In genomic region chr16:37705209-37705608, GRCm38 (mm10) we compare ENCODE assay signal across 21 mouse cellular contexts. TPM values are rescaled to one million over a fixed set of nuclear protein-coding genes. Genes with fewer than 3 reads are reported as not detected.
DNase-seq lines count a peak whose midpoint lies in the region; ATAC-seq and TF ChIP-seq lines count a peak whose summit lies in the region.
"Had no signal": no experiment of that assay in that cellular context is flagged by ENCODE, and none has a peak within 500 bp of the region (broad histone marks: within the 10 kb centered on the region; RNA-seq: fewer than 3 reads in every experiment).

No protein-coding gene starts in this region.

- no peaks in the 10 kb centered on the region for H3K9me3 ChIP-seq in forebrain, postnatal 0 days (ENCODE audit: low read length)
- no peaks in the 10 kb centered on the region for H3K9me3 ChIP-seq in forebrain, embryonic 13.5 days (replicated peaks)
- no peaks in the 10 kb centered on the region for H3K9me3 ChIP-seq in heart, embryonic 16.5 days (replicated peaks; ENCODE audit: control insufficient read depth, low read length)
- no peaks in the 10 kb centered on the region for H3K9me3 ChIP-seq in midbrain, embryonic 13.5 days
- H3K9me3 ChIP-seq in midbrain, embryonic 11.5 days (ENCODE audit: control insufficient read depth, low read length): no peaks in the 10 kb centered on the region
- H3K9me3 ChIP-seq in limb, embryonic 10.5 days (replicated peaks): no peaks in the 10 kb centered on the region
- H3K9me3 ChIP-seq: embryonic facial prominence, embryonic 15.5 days; hindbrain, embryonic 10.5 days; intestine, embryonic 15.5 days had no signal

- H3K36me3 ChIP-seq in forebrain, postnatal 0 days (ENCODE audit: insufficient read depth): no peaks in the 10 kb centered on the region
- H3K36me3 ChIP-seq in forebrain, embryonic 13.5 days (ENCODE audit: poor library complexity, severe bottlenecking): no peaks in the 10 kb centered on the region
- H3K36me3 ChIP-seq in heart, embryonic 16.5 days (ENCODE audit: control insufficient read depth, insufficient read depth): no peaks in the 10 kb centered on the region
- H3K36me3 ChIP-seq in midbrain, embryonic 13.5 days: no peaks in the 10 kb centered on the region
- no peaks in the 10 kb centered on the region for H3K36me3 ChIP-seq in midbrain, embryonic 11.5 days (ENCODE audit: control insufficient read depth, insufficient read depth, low read length)
- no peaks in the 10 kb centered on the region for H3K36me3 ChIP-seq in myocyte (ENCODE audit: control insufficient read depth, insufficient read depth)
- H3K36me3 ChIP-seq in limb, embryonic 10.5 days: no peaks in the 10 kb centered on the region
- H3K36me3 ChIP-seq: embryonic facial prominence, embryonic 15.5 days; hindbrain, embryonic 10.5 days; intestine, embryonic 15.5 days had no signal

- H3K4me2 ChIP-seq in forebrain, postnatal 0 days (ENCODE audit: low read depth): no peak overlapping the region
- no peak overlapping the region for H3K4me2 ChIP-seq in forebrain, embryonic 13.5 days
- no peak overlapping the region for H3K4me2 ChIP-seq in heart, embryonic 16.5 days (ENCODE audit: low read depth, low read length)
- no peak overlapping the region for H3K4me2 ChIP-seq in midbrain, embryonic 13.5 days (replicated peaks)
- no peak overlapping the region for H3K4me2 ChIP-seq in midbrain, embryonic 11.5 days
- H3K4me2 ChIP-seq in myocyte (ENCODE audit: low read depth): peak overlapping the region; percentile 2
- H3K4me2 ChIP-seq: embryonic facial prominence, embryonic 15.5 days; heart, embryonic 11.5 days; hindbrain, embryonic 14.5 days; intestine, embryonic 15.5 days had no signal

- no peak overlapping the region for H3K9ac ChIP-seq in forebrain, postnatal 0 days
- no peak overlapping the region for H3K9ac ChIP-seq in forebrain, embryonic 13.5 days
- H3K9ac ChIP-seq in heart, embryonic 16.5 days (ENCODE audit: low read length): no peak overlapping the region
- no peak overlapping the region for H3K9ac ChIP-seq in midbrain, embryonic 13.5 days (replicated peaks)
- no peak overlapping the region for H3K9ac ChIP-seq in midbrain, embryonic 11.5 days (ENCODE audit: low read length)
- H3K9ac ChIP-seq: embryonic facial prominence, embryonic 15.5 days; hindbrain, embryonic 14.5 days; intestine, embryonic 15.5 days had no signal

- peak overlapping the region; percentile 73 for H3K27ac ChIP-seq in forebrain, postnatal 0 days (ENCODE audit: low read depth, low read length)
- H3K27ac ChIP-seq in forebrain, embryonic 13.5 days: no peak overlapping the region
- H3K27ac ChIP-seq in heart, embryonic 16.5 days (ENCODE audit: low read length): peak overlapping the region; percentile 9; the same call in 1 of the 2 replicates
- H3K27ac ChIP-seq in midbrain, embryonic 13.5 days: peak overlapping the region; percentile 63; the same call in 1 of the 2 replicates
- H3K27ac ChIP-seq in midbrain, embryonic 11.5 days (ENCODE audit: low read depth, low read length): no peak overlapping the region
- H3K27ac ChIP-seq in limb, embryonic 10.5 days: no peak overlapping the region
- H3K27ac ChIP-seq: embryonic facial prominence, embryonic 15.5 days; hindbrain, embryonic 10.5 days; hindbrain, embryonic 14.5 days; intestine, embryonic 15.5 days had no signal

- peak; percentile 59 for DNase-seq in forebrain, postnatal 0 days
- DNase-seq in heart, adult 18-20 months: no peak
- DNase-seq in midbrain, embryonic 11.5 days (ENCODE audit: low spot score, missing footprints): no peak
- DNase-seq in limb, embryonic 10.5 days (ENCODE audit: low spot score): no peak
- DNase-seq: adrenal gland, postnatal 10 days; cerebellum, adult 11-12 months; cerebellum, adult 9-10 months; cerebellum, postnatal 25 days; embryo, embryonic 11 days; gastrocnemius, postnatal 25 days; kidney, adult 18-20 months had no signal

- ATAC-seq in forebrain, postnatal 0 days: peak; percentile 44
- no peak for ATAC-seq in forebrain, embryonic 13.5 days
- no peak for ATAC-seq in heart, embryonic 16.5 days (replicated peaks; ENCODE audit: extremely low read depth, insufficient read depth, low FRiP score)
- ATAC-seq in midbrain, embryonic 13.5 days: no peak
- no peak for ATAC-seq in midbrain, embryonic 11.5 days (ENCODE audit: low FRiP score)
- ATAC-seq: intestine, embryonic 15.5 days had no signal

- peaks cover 5% of the 10 kb centered on the region; the same call in 1 of the 2 replicates for H3K4me1 ChIP-seq in forebrain, postnatal 0 days (ENCODE audit: insufficient read depth)
- H3K4me1 ChIP-seq in forebrain, embryonic 13.5 days: peaks cover 4% of the 10 kb centered on the region
- no peaks in the 10 kb centered on the region for H3K4me1 ChIP-seq in heart, embryonic 16.5 days (ENCODE audit: control insufficient read depth, insufficient read depth, low read length)
- peaks cover 12% of the 10 kb centered on the region for H3K4me1 ChIP-seq in midbrain, embryonic 13.5 days (replicated peaks)
- no peaks in the 10 kb centered on the region for H3K4me1 ChIP-seq in midbrain, embryonic 11.5 days (ENCODE audit: control insufficient read depth, insufficient read depth, low read length)
- peaks cover 26% of the 10 kb centered on the region for H3K4me1 ChIP-seq in limb, embryonic 10.5 days
- H3K4me1 ChIP-seq: embryonic facial prominence, embryonic 15.5 days; intestine, embryonic 15.5 days had no signal

- TF ChIP-seq POLR2A in myocyte (IDR thresholded peaks at IDR 0.05; ENCODE audit: insufficient read length, low read depth): no peak

- no peaks in the 10 kb centered on the region for H3K27me3 ChIP-seq in forebrain, postnatal 0 days (ENCODE audit: insufficient read depth, low read length)
- no peaks in the 10 kb centered on the region for H3K27me3 ChIP-seq in forebrain, embryonic 13.5 days
- no peaks in the 10 kb centered on the region for H3K27me3 ChIP-seq in heart, embryonic 16.5 days (ENCODE audit: control insufficient read depth, insufficient read depth, low read length)
- H3K27me3 ChIP-seq in midbrain, embryonic 13.5 days: no peaks in the 10 kb centered on the region; the same call in 1 of the 2 replicates
- no peaks in the 10 kb centered on the region for H3K27me3 ChIP-seq in midbrain, embryonic 11.5 days (ENCODE audit: control insufficient read depth, insufficient read depth, low read length)
- H3K27me3 ChIP-seq in myocyte (ENCODE audit: control insufficient read depth, insufficient read depth, insufficient read length): no peaks in the 10 kb centered on the region
- H3K27me3 ChIP-seq in limb, embryonic 10.5 days (ENCODE audit: low read depth, poor library complexity, severe bottlenecking): no peaks in the 10 kb centered on the region
- H3K27me3 ChIP-seq: intestine, embryonic 15.5 days had no signal

- no peaks in the 10 kb centered on the region for H3K79me2 ChIP-seq in myocyte (ENCODE audit: control insufficient read depth, insufficient read depth)

- WGBS in forebrain, postnatal 0 days: 63% methylated on average over 5 of the region's 5 CpGs
- 87% methylated on average over 5 of the region's 5 CpGs for WGBS in forebrain, embryonic 13.5 days
- WGBS in heart, embryonic 16.5 days: 55% methylated on average over 5 of the region's 5 CpGs
- WGBS in midbrain, embryonic 13.5 days: 88% methylated on average over 5 of the region's 5 CpGs
- 81% methylated on average over 5 of the region's 5 CpGs for WGBS in midbrain, embryonic 11.5 days
- 92% methylated on average over 5 of the region's 5 CpGs for WGBS in limb, embryonic 10.5 days

- H3ac ChIP-seq in myocyte (ENCODE audit: control insufficient read depth, insufficient read length): no peak overlapping the region

- TF ChIP-seq CTCF in forebrain, postnatal 0 days (IDR thresholded peaks at IDR 0.05; ENCODE audit: low read depth): no peak

- H3K4me3 ChIP-seq in forebrain, postnatal 0 days (ENCODE audit: low read depth, low read length): no peak overlapping the region
- H3K4me3 ChIP-seq in forebrain, embryonic 13.5 days: no peak overlapping the region
- no peak overlapping the region for H3K4me3 ChIP-seq in heart, embryonic 16.5 days (ENCODE audit: low read length)
- no peak overlapping the region for H3K4me3 ChIP-seq in midbrain, embryonic 13.5 days (replicated peaks)
- H3K4me3 ChIP-seq in midbrain, embryonic 11.5 days (ENCODE audit: low read depth, low read length): no peak overlapping the region
- no peak overlapping the region for H3K4me3 ChIP-seq in myocyte
- no peak overlapping the region for H3K4me3 ChIP-seq in limb, embryonic 10.5 days
- H3K4me3 ChIP-seq: embryonic facial prominence, embryonic 15.5 days; gastrocnemius, adult 2 months; hindbrain, embryonic 10.5 days; intestine, embryonic 15.5 days had no signal

TF ChIP-seq in myocyte, 11 proteins besides CTCF, POLR2A, EP300 and RAD21:
- no peak for TF ChIP-seq TCF3 (IDR thresholded peaks at IDR 0.05; ENCODE audit: insufficient read length, low read depth)
- no peak for TF ChIP-seq USF1 (IDR thresholded peaks at IDR 0.05; ENCODE audit: low read depth)
- TF ChIP-seq MYOG (IDR thresholded peaks at IDR 0.05; ENCODE audit: control insufficient read depth in 1 of 3, insufficient read depth in 1 of 3, insufficient read length in 2 of 3, low read depth in 2 of 3): no peak
- TF ChIP-seq CEBPB (IDR thresholded peaks at IDR 0.05; ENCODE audit: insufficient read depth, poor library complexity, severe bottlenecking): no peak
- TF ChIP-seq MAX (IDR thresholded peaks at IDR 0.05; ENCODE audit: low read depth): no peak
- no peak for TF ChIP-seq REST (IDR thresholded peaks at IDR 0.05; ENCODE audit: insufficient read depth, insufficient read length)
TF ChIP-seq in myocyte: peak in this region for 0.

RNA-seq across cellular contexts. Expression of gene Ndufb4, which starts 51.0 kb away (rescaled TPM):
- 33.9 and 49.3 TPM in 2 replicates for total RNA-seq in forebrain, postnatal 0 days (2014; rRNA removed)
- 79.1 and 117 TPM in 2 replicates for polyA plus RNA-seq in forebrain, postnatal 0 days (2015; fragmentation: Nextera tagmentation; extraction: Ambion mirVana)
- 59.4 and 75.9 TPM in 2 replicates for polyA plus RNA-seq in forebrain, embryonic 13.5 days (2015; fragmentation: Nextera tagmentation; extraction: Ambion mirVana)
- 86.9 and 106 TPM in 2 replicates for polyA plus RNA-seq in heart, embryonic 16.5 days (2015; fragmentation: Nextera tagmentation; extraction: Ambion mirVana)
- 100 to 1,000 TPM; 123 to 199 TPM for total RNA-seq in heart, adult 18-20 months (2021)
- polyA plus RNA-seq in midbrain, embryonic 13.5 days (2015; fragmentation: Nextera tagmentation; extraction: Ambion mirVana): 58.4 and 58.8 TPM in 2 replicates
- 65.1 and 66.0 TPM in 2 replicates for polyA plus RNA-seq in midbrain, embryonic 11.5 days (2014; fragmentation: Nextera tagmentation; extraction: Ambion mirVana)
- 86.0 TPM for polyA plus RNA-seq in myocyte (2012; fragmentation: generic; extraction: Trizol)
- polyA plus RNA-seq in limb, embryonic 10.5 days (2016; fragmentation: Nextera tagmentation; extraction: Ambion mirVana): 40.4 and 46.7 TPM in 2 replicates

Comparison
In these comparisons a context has a peak if more than half of its experiments do, and no peak if none do; other contexts are left out.
1. H3K27ac ChIP-seq: peak in forebrain, postnatal 0 days (single experiment), heart, embryonic 16.5 days (single experiment) and midbrain, embryonic 13.5 days (single experiment); none in forebrain, embryonic 13.5 days (single experiment), midbrain, embryonic 11.5 days (single experiment) and limb, embryonic 10.5 days (single experiment).